Mouse (Mus musculus) MEL (cell line): ENCODE data around the gene Irf3.

Source experiments
- CHD1 ChIP-seq: IDR thresholded peaks from 2 replicates; pipeline ENCODE4 v1.6.1; 2012; ENCODE audit warnings: low read depth, mild to moderate bottlenecking, inconsistent platforms, low read length, improper control_type of control experiment
- CTCF ChIP-seq, 3 experiments: IDR thresholded peaks in 2 of 3; conservative IDR thresholded peaks in 1 of 3; 2 replicates each; pipeline ENCODE4 v1.5.1; 2011 to 2012; ENCODE audit warnings: low read length in 3 of 3, low read depth in 2 of 3, mild to moderate bottlenecking in 2 of 3, improper control_type of control experiment in 1 of 3, inconsistent platforms in 1 of 3, mixed read lengths in 1 of 3, moderate library complexity in 1 of 3; ENCODE audit not compliant: control insufficient read depth in 1 of 3, insufficient read depth in 1 of 3, poor library complexity in 1 of 3, severe bottlenecking in 1 of 3
- ETS1 ChIP-seq: IDR thresholded peaks from 2 replicates; pipeline ENCODE4 v1.6.1; 2012; ENCODE audit warnings: low read depth, mild to moderate bottlenecking, inconsistent platforms, low read length, improper control_type of control experiment, moderate library complexity
- MAZ ChIP-seq: IDR thresholded peaks from 2 replicates; pipeline ENCODE4 v1.6.1; 2012; ENCODE audit warnings: low read depth, mild to moderate bottlenecking, inconsistent platforms, low read length, improper control_type of control experiment
- POLR2A ChIP-seq, 2 experiments: IDR thresholded peaks; 2 replicates each; pipeline ENCODE4 v1.6.1; 2011 to 2012; ENCODE audit warnings: low read length in 2 of 2, mild to moderate bottlenecking in 2 of 2, control low read depth in 1 of 2, improper control_type of control experiment in 1 of 2, low read depth in 1 of 2, moderate library complexity in 1 of 2; ENCODE audit not compliant: control insufficient read depth in 1 of 2, insufficient read depth in 1 of 2, poor library complexity in 1 of 2
- POLR2AphosphoS5 ChIP-seq: IDR thresholded peaks from 2 replicates; pipeline ENCODE4 v1.6.1; 2012; ENCODE audit warnings: low read depth, borderline replicate concordance, mild to moderate bottlenecking, inconsistent platforms, low read length, moderate library complexity, mixed read lengths
- RAD21 ChIP-seq: IDR thresholded peaks from 2 replicates; pipeline ENCODE4 v1.6.1; 2011; ENCODE audit warnings: mild to moderate bottlenecking, low read depth, low read length, improper control_type of control experiment
- SIN3A ChIP-seq: IDR thresholded peaks from 2 replicates; pipeline ENCODE4 v1.6.1; 2012; ENCODE audit warnings: low read length, improper control_type of control experiment, inconsistent platforms
- TAL1 ChIP-seq: IDR thresholded peaks from 2 replicates; pipeline ENCODE4 v1.6.1; 2012; ENCODE audit warnings: mild to moderate bottlenecking, inconsistent platforms, low read length, moderate library complexity, mixed read lengths
- TCF12 ChIP-seq: IDR thresholded peaks from 2 replicates; pipeline ENCODE4 v1.6.1; 2014; ENCODE audit warnings: low read depth, mild to moderate bottlenecking, inconsistent platforms, low read length, improper control_type of control experiment, moderate library complexity
- USF1 ChIP-seq: IDR thresholded peaks from 2 replicates; pipeline ENCODE4 v1.6.1; 2014; ENCODE audit warnings: low read depth, mild to moderate bottlenecking, inconsistent platforms, low read length, improper control_type of control experiment, moderate library complexity
- ZC3H11A ChIP-seq: IDR thresholded peaks from 2 replicates; pipeline ENCODE4 v1.6.1; 2012; ENCODE audit warnings: low read depth, mild to moderate bottlenecking, inconsistent platforms, low read length, improper control_type of control experiment

- TF ChIP-seq CTCF (IDR thresholded peaks at IDR 0.05 in 2 of 3, conservative IDR thresholded peaks at IDR 0.05 in 1 of 3; ENCODE audit: control insufficient read depth in 1 of 3, insufficient read depth in 1 of 3, low read depth in 2 of 3, low read length in 3 of 3, poor library complexity in 1 of 3, severe bottlenecking in 1 of 3) (no peak), POLR2A (IDR thresholded peaks at IDR 0.05; ENCODE audit: control insufficient read depth in 1 of 2, insufficient read depth in 1 of 2, low read depth in 1 of 2, low read length in 2 of 2, poor library complexity in 1 of 2) (no peak), CHD1 (no peak), SIN3A (no peak), MAZ (no peak), USF1 (no peak), ETS1 (no peak), TCF12 (no peak), RAD21 (no peak), POLR2AphosphoS5 (no peak), ZC3H11A (no peak), TAL1 (no peak)
Observed at GRCm38 (mm10) chr7:45038411-45038810, 41.0 kb downstream of the Irf3 start.
